Mouse (Mus musculus): ENCODE results near the gene Brap. TPM values are rescaled to one million over a fixed set of nuclear protein-coding genes. Genes with fewer than 3 reads are reported as not detected.
"Not testable (repeated sequence)": the region's sequence is repeated elsewhere in the genome, so short reads cannot be mapped to it uniquely, and the experiment has no call there.

Gene Brap
- total RNA-seq, 2 experiments from 2014 or later: 26.8 to 62.5 TPM

GRCm38 (mm10) chr5:121664971-121665370, 4.6 kb downstream of the Brap start:
- ATAC-seq (replicated peaks; ENCODE audit: low FRiP score, low TSS enrichment, poor library complexity, severe bottlenecking): no peak

- no peak for ATAC-seq (replicated peaks; ENCODE audit: low FRiP score, low TSS enrichment, poor library complexity, severe bottlenecking)
Observed at GRCm38 (mm10) chr5:121667067-121667466, 6.7 kb downstream of the Brap start.

- no peak for ATAC-seq (replicated peaks; ENCODE audit: low FRiP score, low TSS enrichment, poor library complexity, severe bottlenecking)
Observed at GRCm38 (mm10) chr5:121668411-121668810, 8.0 kb downstream of the Brap start.

- ATAC-seq (replicated peaks; ENCODE audit: low FRiP score, low TSS enrichment, poor library complexity, severe bottlenecking): no peak
Observed at GRCm38 (mm10) chr5:121670412-121670811, 10.0 kb downstream of the Brap start.

GRCm38 (mm10) chr5:121682250-121682649, 21.9 kb downstream of the Brap start:
- no peak for ATAC-seq (replicated peaks; ENCODE audit: low FRiP score, low TSS enrichment, poor library complexity, severe bottlenecking)

- ATAC-seq (replicated peaks; ENCODE audit: low FRiP score, low TSS enrichment, poor library complexity, severe bottlenecking): no peak
Observed at GRCm38 (mm10) chr5:121685495-121685894, 25.1 kb downstream of the Brap start.

GRCm38 (mm10) chr5:121686113-121686898, 25.9 kb downstream of the Brap start:
- no peak for ATAC-seq (replicated peaks; ENCODE audit: low FRiP score, low TSS enrichment, poor library complexity, severe bottlenecking)

- ATAC-seq (replicated peaks; ENCODE audit: low FRiP score, low TSS enrichment, poor library complexity, severe bottlenecking): no peak
Observed at GRCm38 (mm10) chr5:121690482-121691211, 30.3 kb downstream of the Brap start.

- not testable (repeated sequence) for ATAC-seq (replicated peaks; ENCODE audit: low FRiP score, low TSS enrichment, poor library complexity, severe bottlenecking)
Observed at GRCm38 (mm10) chr5:121691436-121691835, 31.1 kb downstream of the Brap start.

- ATAC-seq (replicated peaks; ENCODE audit: low FRiP score, low TSS enrichment, poor library complexity, severe bottlenecking): no peak
Observed at GRCm38 (mm10) chr5:121692897-121693296, 32.5 kb downstream of the Brap start.

GRCm38 (mm10) chr5:121696761-121697160, 36.4 kb downstream of the Brap start:
- ATAC-seq (replicated peaks; ENCODE audit: low FRiP score, low TSS enrichment, poor library complexity, severe bottlenecking): no peak

- ATAC-seq (replicated peaks; ENCODE audit: low FRiP score, low TSS enrichment, poor library complexity, severe bottlenecking): no peak
Observed at GRCm38 (mm10) chr5:121699891-121700290, 39.5 kb downstream of the Brap start.

- no peak for ATAC-seq (replicated peaks; ENCODE audit: low FRiP score, low TSS enrichment, poor library complexity, severe bottlenecking)
Observed at GRCm38 (mm10) chr5:121700496-121700895, 40.1 kb downstream of the Brap start.

GRCm38 (mm10) chr5:121701111-121701769, 40.9 kb downstream of the Brap start:
- ATAC-seq (replicated peaks; ENCODE audit: low FRiP score, low TSS enrichment, poor library complexity, severe bottlenecking): peak; percentile 84

GRCm38 (mm10) chr5:121703341-121703740, 43.0 kb downstream of the Brap start:
- ATAC-seq (replicated peaks; ENCODE audit: low FRiP score, low TSS enrichment, poor library complexity, severe bottlenecking): no peak

- ATAC-seq (replicated peaks; ENCODE audit: low FRiP score, low TSS enrichment, poor library complexity, severe bottlenecking): no peak
Observed at GRCm38 (mm10) chr5:121704512-121705248, 44.3 kb downstream of the Brap start.

GRCm38 (mm10) chr5:121710402-121710801, 50.0 kb downstream of the Brap start:
- ATAC-seq (replicated peaks; ENCODE audit: low FRiP score, low TSS enrichment, poor library complexity, severe bottlenecking): no peak

GRCm38 (mm10) chr5:121710851-121711173, 50.4 kb downstream of the Brap start:
- ATAC-seq (replicated peaks; ENCODE audit: low FRiP score, low TSS enrichment, poor library complexity, severe bottlenecking): no peak

GRCm38 (mm10) chr5:121711174-121711927, 51.0 kb downstream of the Brap start, which contains the start of gene Atxn2:
TSS of gene Atxn2 (plus strand) at chr5:121711337.
- ATAC-seq (replicated peaks; ENCODE audit: low FRiP score, low TSS enrichment, poor library complexity, severe bottlenecking): peak; percentile 69

Measured in megakaryocyte-erythroid progenitor cell, adult 5-6 weeks (primary cell).